Comparison of ENCODE assay signal across 8 mouse cellular contexts in genomic region chr1:172296816-172297510, GRCm38 (mm10). TPM values are rescaled to one million over a fixed set of nuclear protein-coding genes. Genes with fewer than 3 reads are reported as not detected.
DNase-seq lines count a peak whose midpoint lies in the region; ATAC-seq and TF ChIP-seq lines count a peak whose summit lies in the region.

No protein-coding gene starts in this region.

- peaks cover 30% of the 10 kb centered on the region for H3K4me1 ChIP-seq in kidney, embryonic 14.5 days (ENCODE audit: control insufficient read depth, insufficient read depth, low read length)
- no peaks in the 10 kb centered on the region; the same call in 1 of the 2 replicates for H3K4me1 ChIP-seq in kidney, adult 2 months (ENCODE audit: control insufficient read depth, insufficient read depth, low read length)
- H3K4me1 ChIP-seq in forebrain, embryonic 16.5 days (replicated peaks; ENCODE audit: control insufficient read depth, insufficient read depth, low read length) = peaks cover 13% of the 10 kb centered on the region
- peaks cover 50% of the 10 kb centered on the region for H3K4me1 ChIP-seq in hindbrain, embryonic 13.5 days (replicated peaks)
- peaks cover 57% of the 10 kb centered on the region for H3K4me1 ChIP-seq in midbrain, embryonic 13.5 days (replicated peaks)

- peak overlapping the region; percentile 19; the same call in 1 of the 2 replicates for H3K4me3 ChIP-seq in kidney, embryonic 14.5 days (ENCODE audit: low read length)
- H3K4me3 ChIP-seq in kidney, adult 2 months (ENCODE audit: insufficient read depth, low read depth, low read length) = no peak overlapping the region
- peak overlapping the region; percentile 9 for H3K4me3 ChIP-seq in forebrain, embryonic 16.5 days (replicated peaks; ENCODE audit: low read length)
- peak overlapping the region; percentile 32 for H3K4me3 ChIP-seq in hindbrain, embryonic 13.5 days
- H3K4me3 ChIP-seq in midbrain, embryonic 13.5 days (replicated peaks) = peak overlapping the region; percentile 24

- H3K9me3 ChIP-seq in kidney, embryonic 14.5 days (ENCODE audit: control insufficient read depth, low read length) = no peaks in the 10 kb centered on the region
- no peaks in the 10 kb centered on the region for H3K9me3 ChIP-seq in forebrain, embryonic 16.5 days (ENCODE audit: control insufficient read depth, low read length)
- H3K9me3 ChIP-seq in hindbrain, embryonic 13.5 days = no peaks in the 10 kb centered on the region
- H3K9me3 ChIP-seq in midbrain, embryonic 13.5 days = no peaks in the 10 kb centered on the region

- no peak overlapping the region for H3K9ac ChIP-seq in kidney, embryonic 14.5 days (ENCODE audit: low read depth, low read length)
- peak overlapping the region; percentile 35 for H3K9ac ChIP-seq in forebrain, embryonic 16.5 days (replicated peaks; ENCODE audit: low read depth, low read length)
- peak overlapping the region; percentile 58 for H3K9ac ChIP-seq in hindbrain, embryonic 13.5 days
- peak overlapping the region; percentile 44; the same call in 1 of the 2 replicates for H3K9ac ChIP-seq in midbrain, embryonic 13.5 days (replicated peaks)

- H3K27ac ChIP-seq in kidney, embryonic 14.5 days (ENCODE audit: low read depth, low read length) = no peak overlapping the region
- no peak overlapping the region for H3K27ac ChIP-seq in kidney, adult 2 months (ENCODE audit: insufficient read depth, low read depth, low read length)
- H3K27ac ChIP-seq in forebrain, embryonic 16.5 days (ENCODE audit: low read length) = peak overlapping the region; percentile 81
- peak overlapping the region; percentile 80 for H3K27ac ChIP-seq in hindbrain, embryonic 13.5 days
- peak overlapping the region; percentile 47 for H3K27ac ChIP-seq in midbrain, embryonic 13.5 days

- H3K4me2 ChIP-seq in kidney, embryonic 14.5 days (replicated peaks; ENCODE audit: low read depth, low read length) = peak overlapping the region; percentile 45; the same call in 1 of the 2 replicates
- peak overlapping the region; percentile 36 for H3K4me2 ChIP-seq in forebrain, embryonic 16.5 days (ENCODE audit: low read length)
- peak overlapping the region; percentile 45 for H3K4me2 ChIP-seq in hindbrain, embryonic 13.5 days
- peak overlapping the region; percentile 33 for H3K4me2 ChIP-seq in midbrain, embryonic 13.5 days (replicated peaks)

- DNase-seq in kidney, adult 2 months = no peak
- DNase-seq in Muller cell, postnatal 12 days (ENCODE audit: inconsistent ontology term) = no peak
- no peak for DNase-seq in thymus, postnatal 25 days
- no peak for DNase-seq in ovary, postnatal 10 days (ENCODE audit: low spot score)

- TF ChIP-seq POLR2A in kidney, adult 2 months (IDR thresholded peaks at IDR 0.05; ENCODE audit: low read depth, low read length) = no peak

- TF ChIP-seq CTCF in kidney, adult 2 months (conservative IDR thresholded peaks at IDR 0.05; ENCODE audit: insufficient read depth, insufficient read length, low read depth, low read length) = no peak

- ATAC-seq in kidney, embryonic 14.5 days (ENCODE audit: low FRiP score, low TSS enrichment) = 0 out of 2 replicates have a peak, but pooled peaks have one; percentile 4
- no peak for ATAC-seq in forebrain, embryonic 16.5 days
- no peak for ATAC-seq in hindbrain, embryonic 13.5 days (ENCODE audit: low FRiP score)
- ATAC-seq in midbrain, embryonic 13.5 days = no peak

- WGBS in kidney, embryonic 14.5 days = 76% methylated on average over 6 of the region's 6 CpGs
- WGBS in kidney, adult 2 months = 80% methylated on average over 6 of the region's 6 CpGs
- WGBS in forebrain, embryonic 16.5 days = 65% methylated on average over 6 of the region's 6 CpGs
- WGBS in hindbrain, embryonic 13.5 days = 76% methylated on average over 6 of the region's 6 CpGs
- 86% methylated on average over 6 of the region's 6 CpGs for WGBS in midbrain, embryonic 13.5 days

- H3K36me3 ChIP-seq in kidney, embryonic 14.5 days (ENCODE audit: control insufficient read depth, insufficient read depth, low read length) = no peaks in the 10 kb centered on the region
- H3K36me3 ChIP-seq in kidney, adult 2 months (ENCODE audit: control insufficient read depth, insufficient read depth, low read length) = no peaks in the 10 kb centered on the region
- H3K36me3 ChIP-seq in forebrain, embryonic 16.5 days (ENCODE audit: control insufficient read depth, insufficient read depth) = no peaks in the 10 kb centered on the region
- H3K36me3 ChIP-seq in hindbrain, embryonic 13.5 days = no peaks in the 10 kb centered on the region
- H3K36me3 ChIP-seq in midbrain, embryonic 13.5 days = no peaks in the 10 kb centered on the region

- H3K27me3 ChIP-seq in kidney, embryonic 14.5 days (ENCODE audit: control insufficient read depth, insufficient read depth, low read length) = no peaks in the 10 kb centered on the region
- no peaks in the 10 kb centered on the region for H3K27me3 ChIP-seq in kidney, adult 2 months (replicated peaks; ENCODE audit: control insufficient read depth, insufficient read depth, low read length)
- H3K27me3 ChIP-seq in forebrain, embryonic 16.5 days (replicated peaks; ENCODE audit: control insufficient read depth, insufficient read depth, low read length) = no peaks in the 10 kb centered on the region
- H3K27me3 ChIP-seq in hindbrain, embryonic 13.5 days = peaks cover 8% of the 10 kb centered on the region
- H3K27me3 ChIP-seq in midbrain, embryonic 13.5 days = peaks cover 5% of the 10 kb centered on the region; the same call in 1 of the 2 replicates

RNA-seq across cellular contexts. Expression of gene Atp1a2, which starts 0.9 kb away (rescaled TPM):
- 0.66 and 0.96 TPM in 2 replicates for polyA plus RNA-seq in kidney, embryonic 14.5 days (2014; fragmentation: Nextera tagmentation; extraction: Ambion mirVana)
- 21.5 and 36.4 TPM in 2 replicates for polyA plus RNA-seq in kidney, adult 2 months (2012; rRNA removed)
- polyA plus RNA-seq in forebrain, embryonic 16.5 days (2015; fragmentation: Nextera tagmentation; extraction: Ambion mirVana) = 42.4 and 47.1 TPM in 2 replicates
- polyA plus RNA-seq in hindbrain, embryonic 13.5 days (2015; fragmentation: Nextera tagmentation; extraction: Ambion mirVana) = 41.5 and 42.3 TPM in 2 replicates
- 25.3 and 25.8 TPM in 2 replicates for polyA plus RNA-seq in midbrain, embryonic 13.5 days (2015; fragmentation: Nextera tagmentation; extraction: Ambion mirVana)

RNA-seq across cellular contexts. Expression of gene Kcnj9, which starts 32.2 kb away (rescaled TPM):
- 0.20 TPM in 1 of 2 replicates, not detected in the other for polyA plus RNA-seq in kidney, embryonic 14.5 days (2014; fragmentation: Nextera tagmentation; extraction: Ambion mirVana)
- polyA plus RNA-seq in kidney, adult 2 months (2012; rRNA removed) = 0.06 and 0.11 TPM in 2 replicates
- 2.6 and 4.2 TPM in 2 replicates for polyA plus RNA-seq in forebrain, embryonic 16.5 days (2015; fragmentation: Nextera tagmentation; extraction: Ambion mirVana)
- 2.2 and 2.5 TPM in 2 replicates for polyA plus RNA-seq in hindbrain, embryonic 13.5 days (2015; fragmentation: Nextera tagmentation; extraction: Ambion mirVana)
- 3.6 and 3.9 TPM in 2 replicates for polyA plus RNA-seq in midbrain, embryonic 13.5 days (2015; fragmentation: Nextera tagmentation; extraction: Ambion mirVana)

RNA-seq across cellular contexts. Expression of gene Igsf8, which starts 35.5 kb away (rescaled TPM):
- polyA plus RNA-seq in kidney, embryonic 14.5 days (2014; fragmentation: Nextera tagmentation; extraction: Ambion mirVana) = 39.5 and 53.1 TPM in 2 replicates
- 54.3 and 57.7 TPM in 2 replicates for polyA plus RNA-seq in kidney, adult 2 months (2012; rRNA removed)
- 136 and 152 TPM in 2 replicates for polyA plus RNA-seq in forebrain, embryonic 16.5 days (2015; fragmentation: Nextera tagmentation; extraction: Ambion mirVana)
- polyA plus RNA-seq in hindbrain, embryonic 13.5 days (2015; fragmentation: Nextera tagmentation; extraction: Ambion mirVana) = 104 and 112 TPM in 2 replicates
- 90.3 and 112 TPM in 2 replicates for polyA plus RNA-seq in midbrain, embryonic 13.5 days (2015; fragmentation: Nextera tagmentation; extraction: Ambion mirVana)

RNA-seq across cellular contexts. Expression of gene Atp1a4, which starts 38.7 kb away (rescaled TPM):
- polyA plus RNA-seq in kidney, embryonic 14.5 days (2014; fragmentation: Nextera tagmentation; extraction: Ambion mirVana) = not detected in 2 replicates
- polyA plus RNA-seq in kidney, adult 2 months (2012; rRNA removed) = 0.09 and 0.11 TPM in 2 replicates
- polyA plus RNA-seq in forebrain, embryonic 16.5 days (2015; fragmentation: Nextera tagmentation; extraction: Ambion mirVana) = 0.11 TPM in 1 of 2 replicates, not detected in the other
- 0.06 TPM in 1 of 2 replicates, not detected in the other for polyA plus RNA-seq in hindbrain, embryonic 13.5 days (2015; fragmentation: Nextera tagmentation; extraction: Ambion mirVana)
- polyA plus RNA-seq in midbrain, embryonic 13.5 days (2015; fragmentation: Nextera tagmentation; extraction: Ambion mirVana) = not detected in 2 replicates

RNA-seq across cellular contexts. Expression of gene Kcnj10, which starts 44.0 kb away (rescaled TPM):
- 0.31 and 0.57 TPM in 2 replicates for polyA plus RNA-seq in kidney, embryonic 14.5 days (2014; fragmentation: Nextera tagmentation; extraction: Ambion mirVana)
- polyA plus RNA-seq in kidney, adult 2 months (2012; rRNA removed) = 17.0 and 17.1 TPM in 2 replicates
- 2.1 and 2.2 TPM in 2 replicates for polyA plus RNA-seq in forebrain, embryonic 16.5 days (2015; fragmentation: Nextera tagmentation; extraction: Ambion mirVana)
- 1.6 and 1.7 TPM in 2 replicates for polyA plus RNA-seq in hindbrain, embryonic 13.5 days (2015; fragmentation: Nextera tagmentation; extraction: Ambion mirVana)
- polyA plus RNA-seq in midbrain, embryonic 13.5 days (2015; fragmentation: Nextera tagmentation; extraction: Ambion mirVana) = 0.98 TPM in 2 replicates

Comparison
In these comparisons a context has a peak if more than half of its experiments do, and no peak if none do; other contexts are left out.
1. RNA of gene Atp1a2, which starts 0.9 kb away (polyA plus RNA-seq): 42.4 to 47.1 TPM in forebrain, embryonic 16.5 days, 41.5 to 42.3 TPM in hindbrain, embryonic 13.5 days, 21.5 to 36.4 TPM in kidney, adult 2 months and 25.3 to 25.8 TPM in midbrain, embryonic 13.5 days; 0.66 to 0.96 TPM in kidney, embryonic 14.5 days; every median in the first group is over 10 times any median in the second.
2. H3K27ac ChIP-seq: peak in forebrain, embryonic 16.5 days (single experiment), hindbrain, embryonic 13.5 days (single experiment) and midbrain, embryonic 13.5 days (single experiment); none in kidney, embryonic 14.5 days (single experiment) and kidney, adult 2 months (single experiment).
3. Peak in every context shown above with its lines, with median percentiles within 50 percentile points of each other: H3K4me2 ChIP-seq.